Mouse (Mus musculus): ENCODE data around the gene Wdr13.
"Not testable (repeated sequence)": the region's sequence is repeated elsewhere in the genome, so short reads cannot be mapped to it uniquely, and the experiment has no call there.

The Wdr13 gene

GRCm38 (mm10) chrX:8105019-8105418, 27.7 kb downstream of the Wdr13 start:
- DNase-seq (ENCODE audit: low spot score) = no peak

GRCm38 (mm10) chrX:8102213-8102668, 30.5 kb downstream of the Wdr13 start:
- DNase-seq (ENCODE audit: low spot score) = peak; percentile 6

- peak; percentile 58 for DNase-seq (ENCODE audit: low spot score)
These were observed 31.7 kb downstream of the Wdr13 start for GRCm38 (mm10) chrX:8101017-8101416.

- DNase-seq (ENCODE audit: low spot score) = peak; percentile 41
These were observed 33.3 kb downstream of the Wdr13 start for GRCm38 (mm10) chrX:8099435-8099834.

- DNase-seq (ENCODE audit: low spot score) = peak; percentile 94
These were observed 35.9 kb downstream of the Wdr13 start for GRCm38 (mm10) chrX:8096787-8097242.

GRCm38 (mm10) chrX:8096068-8096786, 36.5 kb downstream of the Wdr13 start:
- not testable (repeated sequence) for DNase-seq (ENCODE audit: low spot score)

GRCm38 (mm10) chrX:8095546-8095945, 37.1 kb downstream of the Wdr13 start:
- DNase-seq (ENCODE audit: low spot score) = no peak

GRCm38 (mm10) chrX:8090954-8091347, 41.7 kb downstream of the Wdr13 start:
- not testable (repeated sequence) for DNase-seq (ENCODE audit: low spot score)

GRCm38 (mm10) chrX:8090346-8090953, 42.2 kb downstream of the Wdr13 start, which contains the start of gene Was:
Gene Was, minus strand, starts transcription at chrX:8090498.
- no peak for DNase-seq (ENCODE audit: low spot score)

GRCm38 (mm10) chrX:8089746-8090145, 42.9 kb downstream of the Wdr13 start:
- DNase-seq (ENCODE audit: low spot score) = no peak

- no peak for DNase-seq (ENCODE audit: low spot score)
These were observed 47.1 kb downstream of the Wdr13 start for GRCm38 (mm10) chrX:8085611-8086010.

- DNase-seq (ENCODE audit: low spot score) = no peak
These were observed 47.9 kb downstream of the Wdr13 start for GRCm38 (mm10) chrX:8084771-8085259.

- DNase-seq (ENCODE audit: low spot score) = no peak
These were observed 57.6 kb downstream of the Wdr13 start for GRCm38 (mm10) chrX:8075104-8075503.

- peak; percentile 91 for DNase-seq (ENCODE audit: low spot score)
These were observed 58.2 kb downstream of the Wdr13 start, which contains the start of gene Suv39h1 for GRCm38 (mm10) chrX:8074430-8075014. Gene Suv39h1, minus strand, starts transcription at chrX:8074760.

- DNase-seq (ENCODE audit: low spot score) = no peak
These were observed 58.7 kb downstream of the Wdr13 start for GRCm38 (mm10) chrX:8073881-8074429.

All from yolk sac, embryonic 10.5 days (tissue).